Mouse (Mus musculus): ENCODE results near the gene Trhr2.

GRCm38 (mm10) chr8:122345181-122346095 is 15.1 kb downstream of the Trhr2 start:
- TF ChIP-seq POLR2A (IDR thresholded peaks at IDR 0.05; ENCODE audit: borderline replicate concordance, extremely low read depth, low read depth, low read length), result no peak
- no peak for TF ChIP-seq CTCF (IDR thresholded peaks at IDR 0.05; ENCODE audit: insufficient read depth, low read length)
